Mouse (Mus musculus): ENCODE data around the gene Retreg1.

DNA sequence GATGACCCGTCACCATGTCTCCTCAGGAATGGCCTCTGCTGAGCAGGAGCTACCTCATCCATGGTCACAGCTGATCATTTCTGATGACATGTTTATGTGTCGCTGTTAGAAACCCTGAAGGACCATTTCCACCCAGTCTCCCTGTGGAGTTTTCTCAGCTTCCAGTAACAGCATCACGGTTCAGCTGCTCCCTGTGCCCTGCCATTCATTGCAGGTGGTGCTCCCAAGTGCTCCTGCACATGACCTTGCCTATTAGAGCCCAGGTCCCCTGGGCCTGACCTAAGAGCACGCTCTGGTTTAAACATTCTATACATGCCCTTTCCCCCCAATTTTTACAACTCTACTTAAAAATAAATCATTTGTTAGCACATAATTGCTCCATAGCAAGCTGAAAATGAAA lies 169.9 kb downstream of the Retreg1 start:
- TF ChIP-seq CTCF (IDR thresholded peaks at IDR 0.05; ENCODE audit: insufficient read depth, low read length), result no peak
- no peak for TF ChIP-seq POLR2A (IDR thresholded peaks at IDR 0.05; ENCODE audit: borderline replicate concordance, extremely low read depth, low read depth, low read length)
